Mouse (Mus musculus): ENCODE data around the gene Ctnna2.

The Ctnna2 gene

GRCm38 (mm10) chr6:77425746-77426145 lies 553.8 kb downstream of the Ctnna2 start:
- DNase-seq (ENCODE audit: low spot score in 2 of 2): no peak

DNA sequence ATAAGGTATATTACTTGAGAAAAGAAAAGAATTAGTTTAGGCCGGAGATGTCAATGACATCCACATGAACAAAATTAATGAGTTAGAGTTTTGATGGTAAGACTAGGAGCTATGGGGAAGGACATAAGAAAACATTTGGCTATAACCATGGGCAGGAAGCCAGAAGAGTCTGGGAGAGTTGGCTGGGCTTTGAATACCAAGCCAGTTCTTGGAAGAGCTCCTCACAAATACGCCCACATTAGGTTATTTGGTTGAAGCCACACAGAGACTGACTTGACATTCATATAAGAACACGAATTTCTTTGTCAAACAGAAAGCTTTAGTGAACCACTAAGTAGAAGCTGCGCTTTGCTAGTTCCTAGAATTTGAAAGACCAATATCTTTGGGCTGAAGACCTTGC lies 554.7 kb downstream of the Ctnna2 start:
- DNase-seq (ENCODE audit: low spot score in 2 of 2): no peak

DNA sequence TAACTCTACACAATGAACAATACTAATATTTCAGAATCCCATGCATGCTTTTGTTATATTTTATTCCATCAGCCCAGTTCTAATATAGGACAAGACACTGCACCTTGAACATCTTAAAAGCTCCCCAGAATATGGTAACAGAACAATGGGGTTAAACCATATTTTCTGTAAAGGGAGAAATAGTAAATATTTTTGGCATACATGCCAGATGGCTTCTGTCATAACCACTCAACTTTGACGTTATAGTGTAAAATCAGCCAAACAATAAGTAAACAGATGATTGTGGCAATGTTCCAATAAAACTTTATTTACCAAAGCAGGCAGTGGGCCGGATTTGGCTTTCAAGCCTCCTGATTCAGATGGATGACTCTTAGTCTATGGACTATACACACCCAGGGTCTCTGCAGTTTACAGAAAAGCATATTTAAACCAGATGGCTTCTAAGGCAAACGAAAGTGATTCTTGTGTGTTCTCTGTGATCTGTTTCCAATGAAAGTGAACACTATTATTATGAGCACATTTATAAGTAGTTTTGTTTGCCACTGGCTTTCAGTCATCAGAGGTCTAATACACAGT lies 557.8 kb downstream of the Ctnna2 start:
- DNase-seq (ENCODE audit: low spot score in 2 of 2): no peak

DNA sequence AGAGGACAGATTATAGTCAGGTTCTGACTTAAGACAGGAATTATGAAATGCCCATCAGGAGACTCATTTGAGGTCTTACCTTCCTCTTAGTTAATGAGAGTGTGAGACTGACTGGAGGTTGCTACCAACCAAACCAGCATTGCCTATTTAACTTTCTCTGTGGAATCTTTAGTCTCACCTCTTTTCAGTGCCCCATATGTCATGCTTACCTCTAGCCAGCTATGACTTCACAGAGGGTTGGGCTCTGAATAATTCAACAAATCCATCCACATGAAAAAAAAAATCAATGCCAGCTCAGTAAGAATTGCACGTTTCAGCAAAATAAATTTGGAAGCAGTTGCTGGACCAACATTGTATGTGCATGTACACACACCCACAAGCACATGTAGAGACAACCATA lies 562.5 kb downstream of the Ctnna2 start:
- DNase-seq (ENCODE audit: low spot score in 2 of 2): no peak

DNA sequence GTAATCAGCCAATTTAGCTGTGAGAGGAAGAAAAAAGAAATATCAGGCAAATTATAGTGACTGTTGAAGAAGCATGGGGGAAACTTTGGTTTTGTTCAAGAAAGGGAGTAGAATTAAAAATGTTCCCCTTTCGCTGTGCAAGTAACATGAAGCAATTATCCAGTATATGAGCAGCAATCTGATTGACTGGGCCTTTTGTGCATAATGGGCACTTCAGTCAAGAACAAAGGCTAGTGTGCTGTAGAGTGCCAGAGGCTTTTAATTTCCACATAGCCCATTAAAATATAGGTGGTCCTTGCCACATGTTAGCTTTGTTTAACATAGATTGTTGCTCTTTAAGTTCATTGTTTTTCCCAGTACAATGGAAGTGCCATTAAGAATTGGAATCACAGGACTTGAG lies 566.0 kb downstream of the Ctnna2 start:
- no peak for DNase-seq (ENCODE audit: low spot score in 2 of 2)

GRCm38 (mm10) chr6:77408481-77408880 lies 571.0 kb downstream of the Ctnna2 start:
- DNase-seq (ENCODE audit: low spot score in 2 of 2): no peak

- DNase-seq (ENCODE audit: low spot score in 2 of 2): no peak
Observed at GRCm38 (mm10) chr6:77400751-77401150, 578.7 kb downstream of the Ctnna2 start.

- DNase-seq (ENCODE audit: low spot score in 2 of 2): no peak
Observed at GRCm38 (mm10) chr6:77391663-77392062, 587.8 kb downstream of the Ctnna2 start.

- DNase-seq (ENCODE audit: low spot score in 2 of 2): peak in 1 of 2 experiments; percentile 14
Observed at GRCm38 (mm10) chr6:77381309-77381708, 598.2 kb downstream of the Ctnna2 start.

DNA sequence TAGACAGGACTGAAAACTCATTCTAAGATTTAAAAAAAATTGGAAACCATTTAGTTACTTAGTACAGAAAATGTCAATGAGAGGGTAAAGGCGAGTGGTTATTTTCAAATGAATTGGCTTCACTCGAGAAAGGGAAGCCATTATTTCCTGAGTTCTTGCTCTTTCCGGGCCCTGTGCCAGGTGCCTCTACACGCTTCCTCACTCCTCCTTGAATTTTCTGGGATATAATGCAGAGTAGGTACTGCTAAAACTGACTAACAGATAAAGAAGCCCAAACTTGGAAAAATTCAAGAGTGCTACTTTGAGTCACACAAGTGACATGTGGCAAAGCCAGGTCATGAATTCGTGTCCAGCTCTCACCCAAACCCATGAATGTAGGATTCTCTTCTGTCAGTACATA lies 606.4 kb downstream of the Ctnna2 start:
- DNase-seq (ENCODE audit: low spot score in 2 of 2): no peak

DNA sequence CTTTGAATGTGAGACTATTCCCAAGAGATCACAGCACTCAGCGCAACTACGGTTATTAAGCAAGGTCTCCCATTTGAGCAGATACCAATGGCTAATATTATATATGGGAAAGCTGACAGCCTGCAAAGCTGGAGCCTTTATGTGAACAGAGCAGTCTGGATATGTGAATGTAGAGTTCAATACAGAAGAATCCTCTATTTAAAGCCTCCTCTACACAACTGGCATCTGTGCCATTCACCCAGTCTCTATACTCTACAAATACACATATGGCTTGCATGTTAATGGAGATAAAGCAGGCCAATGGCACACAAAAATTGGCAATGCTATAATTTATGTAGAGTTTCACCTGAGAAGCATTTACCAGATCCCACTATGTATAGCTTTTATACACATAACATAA lies 608.4 kb downstream of the Ctnna2 start:
- DNase-seq (ENCODE audit: low spot score in 2 of 2): no peak

- DNase-seq (ENCODE audit: low spot score in 2 of 2): peak in 1 of 2 experiments; percentile 16
Observed at GRCm38 (mm10) chr6:77358471-77358837, 621.0 kb downstream of the Ctnna2 start.

GRCm38 (mm10) chr6:77357748-77358470 lies 621.6 kb downstream of the Ctnna2 start:
- peak in 1 of 2 experiments; percentile 51 for DNase-seq (ENCODE audit: low spot score in 2 of 2)

DNA sequence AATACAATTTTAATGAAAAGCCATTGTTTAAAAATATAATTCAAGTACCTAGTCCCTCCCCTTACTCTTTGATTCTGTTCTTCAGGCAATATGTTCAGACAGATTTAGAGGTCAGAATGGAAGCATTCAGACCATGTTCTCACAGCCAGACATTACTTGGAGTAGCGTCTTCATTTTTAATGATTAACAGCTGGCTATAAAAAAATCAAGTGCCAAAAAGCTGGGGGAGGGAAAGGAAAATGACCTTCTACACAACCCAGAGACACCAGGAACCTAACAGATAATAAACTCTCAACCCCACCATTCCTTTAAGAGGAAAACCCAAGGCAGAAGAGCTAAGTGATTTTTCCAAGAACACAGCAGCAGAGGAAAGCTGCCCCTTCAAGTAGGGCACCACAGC lies 624.7 kb downstream of the Ctnna2 start:
- no peak for DNase-seq (ENCODE audit: low spot score in 2 of 2)

GRCm38 (mm10) chr6:77343781-77344180 lies 635.7 kb downstream of the Ctnna2 start:
- no peak for DNase-seq (ENCODE audit: low spot score in 2 of 2)

- no peak for DNase-seq (ENCODE audit: low spot score in 2 of 2)
Observed at GRCm38 (mm10) chr6:77335537-77335936, 644.0 kb downstream of the Ctnna2 start.

DNA sequence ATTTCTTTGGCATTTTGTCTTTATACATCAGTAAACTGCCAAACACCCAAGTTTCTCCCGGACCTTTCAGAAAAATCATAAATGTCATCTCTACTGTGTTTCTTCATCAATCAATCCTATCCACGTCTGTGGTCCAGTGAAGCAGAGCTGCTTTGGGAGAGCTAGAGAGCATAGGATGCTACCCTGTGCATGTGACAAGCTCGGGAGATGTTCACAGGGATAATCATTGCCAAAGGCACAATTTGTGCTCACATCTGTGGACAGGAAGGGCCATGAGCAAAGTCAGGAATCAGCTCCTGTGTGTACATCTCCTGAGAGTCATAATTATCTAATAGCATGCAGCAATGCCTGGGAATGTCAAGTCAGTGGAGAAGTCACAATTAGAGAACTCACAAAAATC lies 654.8 kb downstream of the Ctnna2 start:
- no peak for DNase-seq (ENCODE audit: low spot score in 2 of 2)

DNA sequence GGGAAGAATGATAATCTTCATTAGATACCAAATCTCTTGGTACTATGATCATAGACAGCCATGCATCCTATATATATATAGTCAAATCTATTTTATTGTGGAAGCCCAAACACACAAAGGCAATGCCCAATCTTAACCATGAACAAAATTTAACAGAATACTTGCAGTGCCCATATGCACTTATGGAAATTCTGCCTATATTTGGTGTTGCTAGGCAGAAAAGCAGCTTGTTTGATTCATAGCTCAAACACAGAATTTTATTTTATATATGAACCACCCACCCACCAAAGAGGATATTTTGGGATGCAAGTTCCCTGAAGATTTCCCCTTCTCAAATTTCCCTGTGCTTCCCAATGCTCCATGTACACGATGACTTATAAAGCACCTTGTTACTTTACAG lies 655.2 kb downstream of the Ctnna2 start:
- no peak for DNase-seq (ENCODE audit: low spot score in 2 of 2)

- DNase-seq (ENCODE audit: low spot score in 2 of 2): no peak
Observed at GRCm38 (mm10) chr6:77306796-77307195, 672.7 kb downstream of the Ctnna2 start.

DNA sequence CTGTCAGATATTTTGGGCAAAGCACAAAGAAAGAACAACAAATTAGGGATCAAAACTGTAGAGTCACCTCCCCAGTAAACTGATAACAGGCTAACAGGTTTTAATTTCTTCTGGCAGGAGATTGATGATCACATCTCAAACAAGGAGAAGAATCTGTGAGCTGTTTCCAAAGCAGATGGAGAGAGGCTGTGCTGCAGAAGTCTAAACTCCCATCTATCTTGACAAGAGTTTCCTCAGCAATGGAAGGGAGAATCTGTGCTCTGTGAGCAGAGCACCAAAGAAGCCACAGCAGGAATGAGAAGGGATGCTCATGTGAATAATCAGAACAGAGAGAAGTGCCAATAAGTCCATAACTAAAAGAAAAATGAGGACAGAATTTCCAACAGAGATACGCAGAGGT lies 678.2 kb downstream of the Ctnna2 start:
- no peak for DNase-seq (ENCODE audit: low spot score in 2 of 2)

GRCm38 (mm10) chr6:77291415-77291814 lies 688.1 kb downstream of the Ctnna2 start:
- no peak for DNase-seq (ENCODE audit: low spot score in 2 of 2)

GRCm38 (mm10) chr6:77288402-77288801 lies 691.1 kb downstream of the Ctnna2 start:
- no peak for DNase-seq (ENCODE audit: low spot score in 2 of 2)

DNA sequence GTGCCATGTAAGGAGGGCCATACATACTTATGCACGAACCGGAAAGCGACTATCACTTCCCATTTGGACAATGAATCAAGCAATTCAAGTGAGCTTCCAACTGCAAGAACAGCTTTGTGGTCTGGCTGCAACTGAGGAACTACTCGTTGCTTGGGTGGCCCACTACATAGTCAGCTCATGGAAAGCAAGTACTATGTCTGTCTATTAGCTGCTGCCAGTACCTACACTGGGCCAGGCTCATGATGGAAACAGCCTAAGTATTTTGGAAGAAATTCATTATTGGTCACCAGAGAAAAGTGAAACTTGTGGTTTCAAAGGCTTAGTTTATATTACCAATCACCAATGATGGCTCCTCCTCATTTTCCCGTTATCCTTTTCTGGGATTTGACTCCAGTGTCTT lies 693.2 kb downstream of the Ctnna2 start:
- DNase-seq (ENCODE audit: low spot score in 2 of 2): no peak

GRCm38 (mm10) chr6:77278794-77279193 lies 700.7 kb downstream of the Ctnna2 start:
- DNase-seq (ENCODE audit: low spot score in 2 of 2): peak in 1 of 2 experiments; percentile 52

Data from left cerebral cortex, adult 9 months (tissue).